Mouse (Mus musculus): Measurements from ENCODE around the gene Akap12. TPM values are rescaled to one million over a fixed set of nuclear protein-coding genes. Genes with fewer than 3 reads are reported as not detected.

Gene Akap12
- 0.01 TPM in 2 replicates for polyA plus RNA-seq (2012)

DNA sequence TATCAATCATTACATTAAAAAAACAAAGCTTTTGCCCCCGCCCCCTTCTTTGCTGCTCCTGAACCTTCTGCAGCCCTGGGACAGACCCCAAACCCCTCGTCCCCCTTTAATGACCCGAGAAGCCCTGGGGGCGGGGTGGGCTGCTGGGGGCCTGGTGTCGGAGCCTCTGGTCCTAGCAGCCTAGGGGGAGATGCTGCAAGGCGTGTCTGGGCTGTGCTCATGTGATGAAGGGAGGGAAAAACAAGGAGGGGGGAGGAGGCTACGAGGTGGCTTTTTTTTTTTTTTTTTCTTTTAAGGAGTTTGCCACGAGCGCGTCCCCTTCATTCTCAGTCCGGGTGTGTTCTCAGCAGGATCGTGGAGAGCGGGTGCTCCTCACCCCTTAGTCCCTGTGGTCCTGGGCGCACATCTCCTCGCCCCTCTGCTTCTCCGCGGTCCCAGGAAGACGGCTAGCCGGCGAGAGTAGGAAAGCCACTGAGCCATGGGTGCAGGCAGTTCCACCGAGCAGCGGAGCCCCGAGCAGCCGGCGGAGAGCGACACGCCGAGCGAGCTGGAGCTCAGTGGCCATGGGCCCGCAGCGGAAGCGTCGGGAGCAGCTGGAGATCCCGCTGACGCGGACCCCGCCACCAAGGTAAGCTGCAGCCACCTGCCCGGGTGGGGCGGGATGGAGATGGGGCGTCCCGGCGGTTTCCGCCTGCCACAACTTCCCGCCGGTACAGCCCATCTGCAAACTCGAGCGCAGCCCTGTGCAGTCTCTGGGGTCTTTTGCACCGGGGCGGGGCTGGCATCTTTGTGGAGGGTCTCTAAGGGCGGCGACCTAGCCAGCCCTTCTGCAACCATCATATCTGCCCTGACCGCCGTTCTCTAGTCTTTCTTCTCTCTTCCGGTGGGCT is at the start of gene Akap12:
Gene Akap12 (plus strand): TSS at position 340 of the 890 bp plus-strand sequence.
- no peaks in the 10 kb centered on the region for H3K36me3 ChIP-seq (ENCODE audit: control insufficient read depth)
- peak within 1 kb of the TSS; percentile 24 for H3K4me3 ChIP-seq (replicated peaks)
- H3K9me3 ChIP-seq (ENCODE audit: control insufficient read depth, low read length) = no peaks in the 10 kb centered on the region
- peaks cover 33% of the 10 kb centered on the region for H3K27me3 ChIP-seq (ENCODE audit: control insufficient read depth)
- TF ChIP-seq GATA1 (IDR thresholded peaks at IDR 0.05; ENCODE audit: low read length) = no peak
- no peak for TF ChIP-seq TAL1 (IDR thresholded peaks at IDR 0.05; ENCODE audit: low read length)
- H3K4me1 ChIP-seq (ENCODE audit: control insufficient read depth) = no peaks in the 10 kb centered on the region

DNA sequence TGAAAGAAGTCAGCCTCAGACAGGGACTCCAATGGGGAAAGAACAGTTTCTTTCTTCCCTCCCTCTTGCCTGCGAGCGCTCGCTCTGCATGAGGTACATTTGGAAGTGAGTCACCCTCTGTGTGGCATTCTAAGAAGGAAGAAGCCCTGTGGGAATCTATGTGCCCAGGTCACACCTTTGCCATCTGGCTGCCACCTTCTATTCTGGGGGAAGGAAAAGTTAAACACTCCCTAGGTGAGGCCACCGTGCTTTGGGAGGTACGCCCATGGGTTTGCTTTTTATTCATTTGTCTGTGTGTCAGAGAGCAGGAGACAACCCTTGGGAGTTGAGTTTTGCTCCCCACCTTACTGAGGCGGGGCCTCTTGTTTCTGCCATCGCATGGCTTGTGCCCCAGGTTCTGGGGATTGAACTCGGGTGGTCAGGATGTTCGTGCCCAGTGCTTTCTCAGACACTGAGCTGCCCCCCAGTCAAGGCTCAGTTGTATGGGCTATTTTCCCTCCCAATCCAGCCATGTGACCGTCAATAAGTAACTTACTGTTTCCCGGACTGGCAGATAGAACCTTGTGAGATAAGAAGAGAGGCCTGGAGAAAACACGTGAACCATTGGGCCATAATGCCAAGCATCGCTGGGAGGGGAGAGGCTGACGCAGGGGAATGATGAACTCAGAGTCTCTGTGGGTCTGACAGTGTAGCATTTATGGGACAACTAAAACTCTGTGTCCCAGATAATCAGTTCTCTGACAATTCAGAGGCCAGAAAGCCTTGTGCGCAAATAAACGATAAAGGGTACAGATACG is 35.4 kb upstream of the Akap12 start:
- no peaks in the 10 kb centered on the region for H3K36me3 ChIP-seq (ENCODE audit: control insufficient read depth)
- no peaks in the 10 kb centered on the region for H3K27me3 ChIP-seq (ENCODE audit: control insufficient read depth)
- no peaks in the 10 kb centered on the region for H3K4me1 ChIP-seq (ENCODE audit: control insufficient read depth)
- H3K9me3 ChIP-seq (ENCODE audit: control insufficient read depth, low read length) = no peaks in the 10 kb centered on the region
- TF ChIP-seq TAL1 (IDR thresholded peaks at IDR 0.05; ENCODE audit: low read length) (no peak), GATA1 (IDR thresholded peaks at IDR 0.05; ENCODE audit: low read length) (no peak)
- no peak overlapping the region for H3K4me3 ChIP-seq (replicated peaks)

DNA sequence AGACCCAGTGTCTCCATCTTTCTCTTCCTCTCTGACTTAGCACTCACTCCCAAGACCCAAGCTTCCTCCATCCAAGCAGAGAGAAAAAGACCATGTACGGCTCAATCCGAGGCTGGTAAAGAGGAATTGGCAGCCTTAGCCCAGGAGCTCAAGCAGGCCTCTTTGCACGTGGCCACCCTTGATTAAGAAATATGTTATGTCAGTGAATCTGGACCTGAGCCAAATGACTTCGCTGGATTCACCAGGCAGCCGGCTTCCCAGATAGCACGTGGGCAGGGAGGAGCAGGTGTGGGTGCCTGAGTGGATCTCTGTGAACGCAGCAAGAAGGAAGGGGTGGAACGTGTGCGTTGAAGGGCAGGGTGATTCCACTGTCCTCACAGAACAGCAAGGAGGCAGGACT is 33.1 kb upstream of the Akap12 start:
- TF ChIP-seq TAL1 (IDR thresholded peaks at IDR 0.05; ENCODE audit: low read length) = no peak
- TF ChIP-seq GATA1 (IDR thresholded peaks at IDR 0.05; ENCODE audit: low read length) = no peak
- Histone ChIP-seq H3K27me3 (ENCODE audit: control insufficient read depth) (no peaks in the 10 kb centered on the region), H3K4me1 (ENCODE audit: control insufficient read depth) (no peaks in the 10 kb centered on the region), H3K4me3 (replicated peaks) (no peak overlapping the region), H3K36me3 (ENCODE audit: control insufficient read depth) (no peaks in the 10 kb centered on the region), H3K9me3 (ENCODE audit: control insufficient read depth, low read length) (no peaks in the 10 kb centered on the region)

DNA sequence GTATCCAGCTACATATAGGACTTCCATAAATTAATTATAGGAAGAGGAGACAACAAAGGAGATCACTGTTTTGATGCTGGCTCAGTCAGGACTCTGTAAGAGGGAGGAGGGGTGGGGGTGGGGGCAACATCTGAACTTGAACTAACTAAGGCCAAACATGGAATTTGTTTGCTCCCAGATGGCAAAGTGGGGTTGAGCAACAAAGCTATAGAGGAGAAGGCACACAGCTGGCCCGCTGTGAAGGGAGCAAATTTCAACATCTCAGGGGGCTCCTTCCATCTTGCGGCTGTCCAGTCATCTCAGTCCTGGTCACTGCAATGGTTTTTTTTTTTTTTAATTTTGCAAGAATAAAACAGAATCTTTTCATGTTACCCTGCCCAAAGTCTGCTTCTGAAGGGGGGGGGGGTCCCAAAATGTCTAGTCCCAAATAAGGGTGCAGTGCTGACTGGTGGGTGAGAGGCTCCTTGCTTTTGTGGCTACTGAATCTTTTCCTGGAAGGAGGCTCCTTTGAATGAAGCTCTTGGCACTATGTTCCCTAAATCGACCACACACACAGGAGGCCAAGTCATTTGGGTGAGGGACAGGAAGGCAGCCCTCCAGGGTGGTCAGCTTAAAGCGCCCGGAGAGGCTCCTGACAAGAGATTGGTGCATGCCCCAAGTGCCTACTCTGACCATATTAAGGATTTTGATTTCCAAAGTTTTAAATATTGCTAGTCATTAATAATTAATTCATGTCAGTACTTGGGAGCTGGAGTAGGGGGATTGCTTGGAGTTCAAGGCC is 26.2 kb upstream of the Akap12 start:
- Histone ChIP-seq H3K27me3 (ENCODE audit: control insufficient read depth) (no peaks in the 10 kb centered on the region), H3K9me3 (ENCODE audit: control insufficient read depth, low read length) (no peaks in the 10 kb centered on the region), H3K4me3 (replicated peaks) (no peak overlapping the region), H3K4me1 (ENCODE audit: control insufficient read depth) (no peaks in the 10 kb centered on the region), H3K36me3 (ENCODE audit: control insufficient read depth) (no peaks in the 10 kb centered on the region)
- TF ChIP-seq GATA1 (IDR thresholded peaks at IDR 0.05; ENCODE audit: low read length) (no peak), TAL1 (IDR thresholded peaks at IDR 0.05; ENCODE audit: low read length) (no peak)

DNA sequence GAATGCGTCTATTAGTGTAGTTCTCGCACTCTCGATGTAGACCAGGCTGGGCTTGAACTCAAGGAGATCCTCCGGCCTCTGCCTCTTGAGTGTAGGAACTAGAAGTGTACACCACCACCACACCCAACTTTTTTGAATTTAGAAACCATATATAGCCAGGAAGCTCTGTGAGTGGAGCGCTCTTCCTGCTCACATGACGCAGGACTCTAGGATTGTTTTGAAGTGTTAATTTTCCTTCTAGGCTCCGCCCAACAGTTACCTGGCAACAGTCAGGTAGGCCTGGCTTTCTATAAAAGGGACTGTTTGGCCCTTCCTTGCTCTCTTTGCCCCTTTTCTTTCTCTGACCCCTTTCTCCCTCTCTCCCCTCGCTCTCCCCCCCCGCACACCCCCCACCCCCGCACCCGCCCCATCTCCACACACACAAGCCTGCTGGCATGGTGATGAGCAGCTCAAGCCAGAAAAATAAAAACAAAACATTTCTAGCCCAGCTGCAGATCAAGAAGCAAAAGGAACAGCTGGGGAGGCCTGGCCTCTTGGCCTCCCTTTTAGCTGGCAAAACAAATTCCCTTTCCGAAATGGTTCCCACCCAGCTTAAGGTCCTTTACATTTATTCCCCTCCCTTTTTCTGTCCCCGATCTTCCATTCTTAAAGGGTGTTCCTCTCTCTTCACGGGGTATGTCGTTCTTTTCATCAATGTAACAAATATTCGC is 22.4 kb upstream of the Akap12 start:
- no peaks in the 10 kb centered on the region for H3K36me3 ChIP-seq (ENCODE audit: control insufficient read depth)
- no peaks in the 10 kb centered on the region for H3K4me1 ChIP-seq (ENCODE audit: control insufficient read depth)
- no peaks in the 10 kb centered on the region for H3K27me3 ChIP-seq (ENCODE audit: control insufficient read depth)
- H3K9me3 ChIP-seq (ENCODE audit: control insufficient read depth, low read length) = no peaks in the 10 kb centered on the region
- H3K4me3 ChIP-seq (replicated peaks) = no peak overlapping the region
- TF ChIP-seq TAL1 (IDR thresholded peaks at IDR 0.05; ENCODE audit: low read length) = no peak
- no peak for TF ChIP-seq GATA1 (IDR thresholded peaks at IDR 0.05; ENCODE audit: low read length)

DNA sequence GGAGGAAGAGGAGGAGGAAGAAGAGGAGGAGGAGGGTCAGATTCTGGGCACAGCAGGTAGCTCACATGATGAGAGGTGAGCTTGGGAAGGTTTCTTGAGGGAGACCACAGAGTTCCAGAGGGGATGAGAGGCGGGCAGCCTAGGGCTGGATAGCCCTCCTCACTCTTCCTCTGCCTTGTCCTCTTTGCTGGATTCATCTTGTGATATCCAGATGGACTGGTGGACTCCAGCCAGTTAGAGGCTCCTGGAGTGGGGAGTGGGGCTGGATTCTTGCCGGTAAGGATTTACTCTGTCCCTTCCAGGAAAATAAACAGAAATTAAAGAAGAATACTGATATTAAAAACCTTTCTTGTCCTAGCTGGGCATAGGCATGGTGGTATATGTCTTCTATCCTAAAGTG is 20.4 kb upstream of the Akap12 start:
- Histone ChIP-seq H3K4me3 (replicated peaks) (no peak overlapping the region), H3K9me3 (ENCODE audit: control insufficient read depth, low read length) (no peaks in the 10 kb centered on the region; the same call in 1 of the 2 replicates), H3K36me3 (ENCODE audit: control insufficient read depth) (no peaks in the 10 kb centered on the region), H3K27me3 (ENCODE audit: control insufficient read depth) (no peaks in the 10 kb centered on the region), H3K4me1 (ENCODE audit: control insufficient read depth) (peaks cover 3% of the 10 kb centered on the region)
- no peak for TF ChIP-seq TAL1 (IDR thresholded peaks at IDR 0.05; ENCODE audit: low read length)
- TF ChIP-seq GATA1 (IDR thresholded peaks at IDR 0.05; ENCODE audit: low read length) = no peak

DNA sequence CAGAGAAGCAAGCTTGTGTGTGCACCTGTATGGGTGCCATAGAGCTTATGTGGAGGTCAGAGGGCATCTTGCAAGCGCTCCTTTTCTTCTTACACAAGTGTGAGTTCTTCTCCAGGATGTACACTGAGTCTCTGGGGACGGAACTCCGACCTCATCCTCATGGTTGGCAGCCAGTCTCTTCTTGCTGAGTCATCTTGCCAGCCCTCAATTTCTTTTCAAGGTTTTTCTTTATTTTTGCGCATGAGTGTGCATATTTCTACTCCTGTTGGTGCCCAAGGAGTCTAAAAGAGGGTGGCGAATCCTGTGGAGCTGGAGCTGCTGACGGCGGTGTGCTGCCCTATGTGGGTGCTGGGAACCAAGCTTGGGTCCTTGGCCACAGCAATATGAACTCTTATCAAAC is 19.8 kb upstream of the Akap12 start:
- TF ChIP-seq GATA1 (IDR thresholded peaks at IDR 0.05; ENCODE audit: low read length) = no peak
- TF ChIP-seq TAL1 (IDR thresholded peaks at IDR 0.05; ENCODE audit: low read length) = no peak
- H3K4me3 ChIP-seq (replicated peaks) = no peak overlapping the region
- H3K9me3 ChIP-seq (ENCODE audit: control insufficient read depth, low read length) = peaks cover 3% of the 10 kb centered on the region; the same call in 1 of the 2 replicates
- H3K36me3 ChIP-seq (ENCODE audit: control insufficient read depth) = no peaks in the 10 kb centered on the region
- H3K4me1 ChIP-seq (ENCODE audit: control insufficient read depth) = peaks cover 8% of the 10 kb centered on the region
- no peaks in the 10 kb centered on the region for H3K27me3 ChIP-seq (ENCODE audit: control insufficient read depth)

DNA sequence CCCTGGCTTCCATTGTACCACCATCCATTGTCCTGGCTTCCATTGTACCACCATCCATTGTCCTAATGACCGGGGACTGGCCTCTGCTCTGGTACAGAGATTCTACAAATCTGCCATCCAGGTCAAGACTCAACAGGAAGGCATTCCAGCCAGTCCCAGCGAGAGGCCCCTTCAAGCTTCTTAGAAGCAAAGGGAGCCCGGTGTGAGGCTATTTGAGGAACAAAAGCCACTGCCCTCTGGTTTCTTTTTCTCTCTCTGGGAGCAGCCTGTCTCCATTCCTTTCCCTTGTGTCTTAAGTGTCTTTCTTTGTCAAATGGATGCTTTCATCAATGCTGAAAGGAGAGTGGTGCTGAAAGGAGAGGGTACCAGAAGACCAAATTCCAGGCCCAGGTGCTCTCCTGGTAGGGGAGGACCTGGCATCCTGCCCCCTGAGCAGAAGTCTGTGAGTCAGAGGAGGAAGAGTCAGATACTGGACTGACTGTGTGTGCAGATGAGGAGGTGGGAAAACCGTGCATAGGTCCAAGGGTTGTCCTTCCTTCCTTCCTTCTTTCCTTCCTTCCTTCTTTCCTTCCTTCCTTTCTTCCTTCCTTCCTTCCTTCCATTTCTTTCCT is 16.8 kb upstream of the Akap12 start:
- Histone ChIP-seq H3K4me1 (ENCODE audit: control insufficient read depth) (peaks cover 8% of the 10 kb centered on the region), H3K9me3 (ENCODE audit: control insufficient read depth, low read length) (peaks cover 3% of the 10 kb centered on the region; the same call in 1 of the 2 replicates), H3K4me3 (replicated peaks) (no peak overlapping the region), H3K27me3 (ENCODE audit: control insufficient read depth) (no peaks in the 10 kb centered on the region), H3K36me3 (ENCODE audit: control insufficient read depth) (no peaks in the 10 kb centered on the region)
- TF ChIP-seq GATA1 (IDR thresholded peaks at IDR 0.05; ENCODE audit: low read length) (no peak), TAL1 (IDR thresholded peaks at IDR 0.05; ENCODE audit: low read length) (no peak)

All from erythroblast, embryonic 14.5 days (primary cell).